Mouse (Mus musculus): Measurements from ENCODE around the gene Pank4. TPM values are rescaled to one million over a fixed set of nuclear protein-coding genes. Genes with fewer than 3 reads are reported as not detected.

Pank4 gene
- 10 to 100 TPM; 36.5 to 36.8 TPM for total RNA-seq (2021)

- intact Hi-C loops (cut with DNase I): loop anchor here (10.0 kb wide), 1 partner anchor 281 kb away; the partner anchor contains the start of gene Faap20
Observed at GRCm38 (mm10) chr4:154963901-154964580, at the start of gene Pank4. Pank4 (plus strand) TSS chr4:154964123.

DNA sequence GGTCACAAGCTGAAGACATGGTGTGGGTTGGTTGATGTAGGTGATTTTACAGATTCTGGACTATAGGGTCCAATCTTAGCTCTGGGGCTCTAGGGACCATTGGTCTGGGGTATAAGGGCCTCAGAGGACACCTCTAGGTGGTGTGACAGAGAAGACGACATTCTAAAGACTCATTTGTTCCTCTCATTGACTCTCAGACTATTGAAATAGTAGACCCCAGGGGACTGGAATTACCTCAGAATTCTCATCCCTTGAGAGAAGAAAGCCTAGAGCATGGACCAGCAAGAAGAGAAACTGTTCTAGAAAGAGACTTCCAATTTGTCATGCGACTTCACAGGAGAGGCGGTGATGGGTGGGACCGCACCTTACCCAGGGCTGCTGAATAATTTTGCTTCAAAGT is 49.7 kb upstream of the Pank4 start:
- intact Hi-C loops (cut with DNase I): no loop called here
- DNase-seq: no peak

More at GRCm38 (mm10) chr4:154963901-154964580, at the start of gene Pank4:
- peak; percentile 93 to 94 for DNase-seq

- no peak for DNase-seq
- intact Hi-C loops (cut with DNase I): no loop called here
Observed at GRCm38 (mm10) chr4:154914707-154915106, 49.2 kb upstream of the Pank4 start.

DNA sequence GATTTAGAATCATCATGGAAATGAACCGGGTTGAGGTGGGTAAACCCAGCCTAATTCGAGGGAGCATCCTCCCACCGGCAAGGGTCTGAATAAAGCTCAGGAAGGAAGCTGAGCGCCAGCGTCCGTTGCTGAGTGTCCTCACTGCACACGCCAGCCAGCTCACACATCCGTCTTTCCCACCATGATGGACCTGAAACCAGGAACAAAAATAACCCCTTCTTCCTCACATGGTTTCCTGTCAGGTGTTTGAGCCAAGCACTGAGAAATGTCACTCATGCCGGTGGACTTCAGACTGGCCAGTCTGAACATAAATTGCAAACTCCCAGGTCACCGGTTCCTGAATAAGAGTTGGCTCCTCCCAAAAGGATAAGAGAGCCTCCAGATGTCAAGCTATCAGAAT is 48.6 kb upstream of the Pank4 start:
- DNase-seq: no peak
- intact Hi-C loops (cut with DNase I): no loop called here

- intact Hi-C loops (cut with DNase I): no loop called here
- no peak for DNase-seq
Observed at GRCm38 (mm10) chr4:154916662-154917061, 47.3 kb upstream of the Pank4 start.

DNA sequence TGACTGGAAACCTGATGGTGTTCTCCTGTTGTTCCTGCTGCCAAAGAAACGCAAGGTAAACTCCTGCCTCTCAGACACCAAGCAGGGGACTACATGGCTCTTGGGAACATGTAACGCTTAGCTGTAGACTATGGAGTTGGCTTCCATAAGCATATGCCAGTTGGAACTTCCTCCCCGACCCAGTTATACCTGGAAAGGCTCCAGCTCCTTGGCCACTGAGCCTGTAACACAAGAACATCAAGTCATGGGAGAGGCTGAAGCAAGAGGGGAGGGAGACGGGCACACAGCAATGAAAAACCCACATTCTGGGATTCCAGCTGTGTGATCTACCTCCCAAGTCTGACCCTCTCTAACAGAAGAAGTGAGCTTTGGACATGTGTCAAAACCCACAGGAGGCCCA is 41.6 kb upstream of the Pank4 start:
- DNase-seq: no peak
- intact Hi-C loops (cut with DNase I): no loop called here

- intact Hi-C loops (cut with DNase I): no loop called here
- DNase-seq: no peak
Observed at GRCm38 (mm10) chr4:154922931-154923330, 41.0 kb upstream of the Pank4 start.

- DNase-seq: no peak
- intact Hi-C loops (cut with DNase I): no loop called here
Observed at GRCm38 (mm10) chr4:154925413-154925812, 38.5 kb upstream of the Pank4 start.

DNA sequence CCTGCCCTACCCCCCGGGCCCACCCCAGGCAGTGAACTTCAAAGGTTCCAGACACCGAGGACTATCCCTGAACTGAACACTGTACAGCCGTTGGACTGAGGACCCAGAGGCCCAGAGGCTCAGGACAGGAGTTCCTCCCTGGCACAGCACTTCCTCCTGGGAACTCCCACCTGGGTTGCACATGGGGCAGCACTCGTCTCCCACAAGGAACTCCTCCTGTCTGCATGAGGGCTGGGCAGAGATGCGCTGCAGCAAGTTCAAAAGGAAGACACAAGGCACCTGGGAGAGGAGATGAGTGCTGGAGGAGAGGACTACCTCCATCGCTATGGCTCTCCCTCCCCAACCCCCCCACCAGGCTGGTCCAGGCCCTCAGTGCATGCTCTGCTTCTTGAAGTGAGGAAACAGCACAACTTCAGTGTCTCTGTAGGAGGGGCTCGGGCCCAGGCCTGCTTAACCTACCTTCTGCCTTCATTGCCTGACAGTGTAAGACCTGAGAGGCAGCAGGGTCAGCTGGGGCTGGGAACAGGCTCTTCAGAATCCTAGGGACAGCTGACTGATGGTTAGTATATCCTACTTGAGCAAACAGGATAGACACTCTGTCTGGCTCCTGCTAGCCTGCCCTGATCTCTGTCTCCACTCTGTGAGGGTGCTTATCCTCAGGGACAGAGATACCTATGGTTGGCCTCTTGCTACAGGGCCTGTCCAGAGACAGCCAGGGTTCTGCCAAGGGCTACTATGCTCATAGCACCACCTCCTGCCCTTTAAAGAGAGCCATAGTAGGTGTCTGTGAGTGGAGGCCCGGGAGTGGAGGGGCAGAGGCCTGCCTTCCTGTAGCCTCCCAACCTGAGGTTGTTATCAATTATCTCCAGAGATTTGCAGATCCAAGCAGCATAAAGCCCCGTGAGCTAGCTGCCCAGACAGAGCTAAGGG is 36.7 kb upstream of the Pank4 start:
- no peak for DNase-seq
- intact Hi-C loops (cut with DNase I): no loop called here

GRCm38 (mm10) chr4:154927899-154928337 is 36.0 kb upstream of the Pank4 start:
- intact Hi-C loops (cut with DNase I): no loop called here

DNA sequence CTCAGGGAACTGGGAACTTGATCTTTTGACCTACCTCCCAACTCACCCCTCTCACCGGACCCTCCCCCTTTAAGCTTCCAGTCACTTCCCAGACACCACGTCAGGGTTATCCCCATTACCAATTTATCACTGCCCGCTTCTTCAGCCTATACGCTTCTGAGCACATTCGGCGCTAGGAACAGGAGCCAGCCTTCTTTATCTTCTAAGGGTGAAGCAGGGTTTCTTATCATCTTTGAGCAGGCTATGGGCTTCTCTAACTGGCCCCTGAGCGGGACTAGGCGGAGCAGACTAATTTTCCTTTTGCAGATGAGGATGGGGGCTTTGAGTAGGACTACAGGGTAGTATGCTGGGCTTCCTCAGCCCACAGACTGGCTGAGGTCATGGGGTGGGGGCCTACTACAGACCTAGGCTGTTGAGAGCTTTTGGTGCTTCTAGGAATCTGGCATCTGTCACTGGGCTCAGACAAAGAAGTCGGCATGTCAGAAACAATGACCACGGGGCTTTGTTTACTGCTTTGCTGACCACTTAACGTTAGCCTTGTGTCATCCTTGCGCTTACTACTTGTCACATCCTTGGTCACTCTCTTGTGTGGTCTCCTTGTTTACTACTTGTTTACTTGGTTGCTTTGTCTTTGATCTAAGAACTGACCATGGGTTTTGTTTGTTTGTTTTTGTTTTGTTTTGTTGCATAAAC is 35.4 kb upstream of the Pank4 start, which contains the start of gene Tnfrsf14:
Gene Tnfrsf14 (minus strand): TSS at position 169 of the 693 bp plus-strand sequence.
- no peak for DNase-seq
- intact Hi-C loops (cut with DNase I): no loop called here

More at GRCm38 (mm10) chr4:154927899-154928337, 36.0 kb upstream of the Pank4 start:
- DNase-seq: peak; percentile 51 to 58

GRCm38 (mm10) chr4:154929088-154929660 is 34.7 kb upstream of the Pank4 start:
- peak in 1 of 2 experiments; percentile 31 for DNase-seq
- intact Hi-C loops (cut with DNase I): no loop called here

- no peak for DNase-seq
- intact Hi-C loops (cut with DNase I): no loop called here
Observed at GRCm38 (mm10) chr4:154933306-154933907, 30.5 kb upstream of the Pank4 start.

GRCm38 (mm10) chr4:154934800-154935199 is 29.1 kb upstream of the Pank4 start:
- no peak for DNase-seq
- intact Hi-C loops (cut with DNase I): no loop called here

- intact Hi-C loops (cut with DNase I): no loop called here
- no peak for DNase-seq
Observed at GRCm38 (mm10) chr4:154935788-154936187, 28.1 kb upstream of the Pank4 start.

GRCm38 (mm10) chr4:154936542-154937255 is 27.2 kb upstream of the Pank4 start:
- intact Hi-C loops (cut with DNase I): no loop called here
- DNase-seq: no peak

- no peak for DNase-seq
- intact Hi-C loops (cut with DNase I): no loop called here
Observed at GRCm38 (mm10) chr4:154937746-154938145, 26.2 kb upstream of the Pank4 start.

- intact Hi-C loops (cut with DNase I): no loop called here
- DNase-seq: no peak
Observed at GRCm38 (mm10) chr4:154940156-154940555, 23.8 kb upstream of the Pank4 start.

- intact Hi-C loops (cut with DNase I): no loop called here
Observed at GRCm38 (mm10) chr4:154941831-154942230, 22.1 kb upstream of the Pank4 start.

More at GRCm38 (mm10) chr4:154941831-154942230, 22.1 kb upstream of the Pank4 start:
- no peak for DNase-seq
